Mouse (Mus musculus): ENCODE results near the gene Adh7.

Gene Adh7

DNA sequence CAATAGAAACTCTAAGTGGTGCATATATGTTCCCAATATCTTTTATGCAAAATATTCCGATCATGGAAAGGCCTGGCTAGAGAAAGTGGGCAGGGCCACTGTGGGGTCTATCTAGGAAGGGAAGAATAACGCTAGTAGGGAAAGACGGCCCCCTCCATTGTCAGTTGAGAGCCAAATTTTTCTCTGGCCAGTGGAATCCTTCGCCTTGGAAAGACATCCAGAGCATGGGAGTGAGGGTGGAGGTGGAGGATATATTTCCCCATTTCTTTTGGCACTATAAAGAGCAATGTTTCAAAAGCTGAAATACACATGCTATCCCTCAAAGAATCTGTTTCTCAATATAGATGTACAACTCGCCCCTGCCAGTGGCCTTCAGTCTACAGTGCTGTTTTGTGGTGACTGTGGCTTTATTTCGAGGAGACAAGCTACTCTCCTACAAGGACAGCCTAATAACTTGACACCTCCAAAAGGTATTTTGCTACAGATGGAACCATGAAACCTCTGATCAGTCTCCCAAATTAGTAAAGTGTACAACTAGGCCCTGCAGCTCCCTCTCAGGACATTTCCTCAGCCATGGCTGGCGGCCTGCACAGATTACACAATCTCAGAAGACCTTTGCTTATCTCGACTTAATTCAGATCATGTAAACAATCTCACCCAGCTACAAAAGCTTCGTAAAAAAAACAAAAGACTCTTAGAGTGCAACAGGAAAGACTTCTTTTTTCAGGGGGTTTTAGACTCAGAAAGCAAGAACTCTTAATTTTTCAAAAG is 38.4 kb downstream of the Adh7 start:
- DNase-seq = no peak

DNA sequence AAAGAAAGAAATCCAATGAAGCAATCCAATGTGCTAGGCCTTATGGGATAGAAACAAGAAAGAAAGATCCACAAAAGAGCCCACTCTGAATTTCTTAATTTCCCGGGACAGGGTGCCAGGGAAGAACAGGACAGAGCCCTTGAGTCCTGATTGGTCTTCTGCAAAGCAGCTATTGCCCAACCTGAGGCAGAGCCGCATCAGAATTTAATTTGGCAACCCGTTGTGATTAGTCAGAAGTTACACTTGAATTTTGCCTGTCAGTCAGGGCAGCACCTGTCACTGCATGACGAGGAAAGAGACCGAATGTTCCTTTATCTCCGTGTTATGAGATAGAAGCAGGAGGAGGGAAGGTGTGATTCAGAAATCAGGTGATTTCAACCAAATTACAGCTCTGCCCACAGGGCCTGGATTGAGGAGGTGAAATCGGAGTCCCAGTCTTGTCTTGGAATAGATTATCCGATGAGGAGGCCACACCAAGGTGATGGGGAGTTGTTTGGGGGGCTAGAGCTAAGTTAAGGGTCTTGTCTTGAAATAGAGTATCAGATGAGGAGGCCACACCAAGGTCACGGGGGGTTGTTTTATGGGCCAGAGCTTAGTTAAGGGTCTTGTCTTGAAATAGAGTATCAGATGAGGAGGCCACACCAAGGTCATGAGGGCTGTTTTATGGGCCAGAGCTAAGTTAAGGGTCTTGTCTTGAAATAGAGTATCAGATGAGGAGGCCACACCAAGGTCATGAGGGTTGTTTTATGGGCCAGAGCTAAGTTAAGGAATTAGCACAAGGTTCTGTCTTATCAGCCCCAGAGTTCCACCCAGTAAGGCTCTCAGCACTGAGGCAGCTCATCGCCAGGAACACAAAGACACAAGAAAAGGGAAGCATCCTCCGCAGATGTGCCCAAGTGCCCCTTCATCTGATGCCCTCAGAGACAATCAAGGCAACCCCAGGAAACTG is 43.4 kb downstream of the Adh7 start, which contains the start of gene Adh1:
TSS of gene Adh1 (plus strand) at position 271 of the 949 bp plus-strand sequence.
- no peak for DNase-seq

DNA sequence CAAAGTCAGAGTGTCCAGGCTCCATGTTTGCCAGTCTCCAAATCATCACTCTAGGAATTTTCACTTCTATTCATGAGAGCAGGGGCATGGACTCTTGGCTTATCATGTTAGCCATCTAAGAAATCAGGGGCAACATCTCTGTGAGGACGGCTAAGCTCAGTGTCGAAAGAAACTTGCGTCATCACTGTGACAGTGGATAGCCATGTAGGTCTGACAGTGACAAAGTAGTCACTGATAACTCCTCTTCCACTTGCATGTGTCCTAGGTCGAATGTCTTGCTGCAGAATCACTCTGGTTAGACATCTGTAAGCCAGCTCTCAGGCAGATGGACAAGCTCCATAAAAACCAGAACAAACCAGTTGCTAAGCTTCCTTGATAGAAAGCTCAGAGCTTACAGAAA is 45.0 kb downstream of the Adh7 start:
- no peak for DNase-seq

DNA sequence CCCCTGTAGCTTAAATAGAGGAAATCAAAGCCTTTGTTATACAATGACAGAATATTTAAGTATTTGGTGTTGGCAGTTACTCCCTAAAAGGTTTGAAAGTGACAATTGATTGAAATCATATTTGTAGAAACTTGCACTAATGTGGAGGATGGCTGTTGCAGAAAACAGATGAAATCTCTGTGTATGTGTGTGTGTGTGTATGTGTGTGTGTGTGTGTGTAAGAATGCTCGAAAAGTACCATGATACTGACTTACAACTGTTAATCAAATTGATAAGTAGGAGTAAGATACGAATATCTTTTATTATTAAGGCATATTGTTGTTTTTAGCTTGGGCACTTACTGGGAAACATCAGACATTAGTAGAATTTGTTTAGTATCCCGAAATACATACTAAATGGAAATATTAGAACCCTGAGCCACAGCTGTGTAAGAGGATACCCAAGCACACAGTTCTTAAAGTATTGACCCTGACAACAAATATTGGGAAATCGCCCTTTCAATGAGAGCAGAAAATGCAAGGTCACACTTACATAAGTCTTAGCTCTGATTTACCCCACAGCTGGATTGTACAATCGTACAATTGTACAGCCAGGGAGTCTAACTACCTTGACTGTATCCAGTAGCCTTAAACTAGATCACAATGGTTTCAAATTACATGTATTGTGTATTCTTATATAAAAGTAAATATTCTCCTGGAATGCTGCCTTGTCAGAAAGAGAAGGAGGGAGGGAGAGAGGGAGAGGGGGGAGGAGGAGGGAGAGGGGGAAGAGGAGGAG is 45.8 kb downstream of the Adh7 start:
- DNase-seq = no peak

DNA sequence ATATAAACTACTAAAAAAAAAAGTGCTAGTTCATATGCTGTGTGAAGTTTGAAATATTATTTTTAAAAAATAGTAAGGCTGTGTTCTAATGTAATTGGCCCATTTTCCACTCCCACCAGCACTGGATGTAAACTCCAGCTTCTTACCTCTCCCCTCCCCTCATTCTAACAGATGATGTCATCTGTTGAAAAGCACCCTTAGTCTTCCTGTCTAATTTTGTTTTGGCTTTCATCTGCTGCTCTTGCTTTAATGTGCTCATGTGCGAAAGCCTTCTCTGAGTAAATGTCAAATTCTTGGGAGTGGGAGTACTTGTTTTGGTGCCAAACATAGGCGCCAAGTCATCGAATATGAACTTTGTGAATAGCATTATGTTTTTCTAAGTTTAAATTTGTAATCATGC is 47.1 kb downstream of the Adh7 start:
- no peak for DNase-seq

DNA sequence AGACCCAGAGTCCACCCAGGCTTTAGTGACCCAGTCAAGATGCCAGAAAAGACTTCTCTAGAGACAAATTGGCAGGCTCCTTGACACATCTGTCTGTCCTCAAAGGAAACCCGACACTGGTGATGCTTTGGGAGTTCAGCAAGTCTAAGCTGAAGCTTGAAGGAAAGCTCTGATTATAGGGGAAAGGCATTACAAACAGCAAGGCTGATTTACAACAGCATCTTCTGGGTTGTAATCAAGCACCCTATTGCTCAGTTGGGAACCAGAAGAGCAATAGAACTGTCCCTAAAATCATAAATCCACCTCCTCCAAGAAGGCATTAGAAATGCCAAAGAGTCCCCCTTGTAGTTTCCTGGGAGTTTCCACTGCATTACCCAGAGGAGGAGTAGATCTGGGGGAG is 52.9 kb downstream of the Adh7 start:
- DNase-seq = no peak

DNA sequence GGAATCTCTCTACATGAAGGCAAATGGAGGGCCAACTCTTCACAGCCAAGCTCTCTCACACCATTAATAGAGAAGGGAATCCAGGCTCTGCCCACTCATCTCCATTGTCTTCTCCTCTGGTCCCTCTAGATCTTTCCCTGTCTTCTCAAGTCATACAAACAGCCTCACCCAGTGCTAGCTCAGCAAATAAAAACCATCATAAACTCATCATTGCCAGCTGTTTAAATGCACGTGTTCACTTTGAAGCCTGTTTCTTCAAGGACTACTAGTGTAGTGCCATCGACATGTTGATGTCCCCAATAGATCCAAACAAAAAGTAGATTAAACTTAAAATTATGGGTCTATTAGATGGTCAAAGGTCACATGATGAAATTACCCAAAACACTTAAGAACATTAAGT is 53.7 kb downstream of the Adh7 start:
- no peak for DNase-seq

DNA sequence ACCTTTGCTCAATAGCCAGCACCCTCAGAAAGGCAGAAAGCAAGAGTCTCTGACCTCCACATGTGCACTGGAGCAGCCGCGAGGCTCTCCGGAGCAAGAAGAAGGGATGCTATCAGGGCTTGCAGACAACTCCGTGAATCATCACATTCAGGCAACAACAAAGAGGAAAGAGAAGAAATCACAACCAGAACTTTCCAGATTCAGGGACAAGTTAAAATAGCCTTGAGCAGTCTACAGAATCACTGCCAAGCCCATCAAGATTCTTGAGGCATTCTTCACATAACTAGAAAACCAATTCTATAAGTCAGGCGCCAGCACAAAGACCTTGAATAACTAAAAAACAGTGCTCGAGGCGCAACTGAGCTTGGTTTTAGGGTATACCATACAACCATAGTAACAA is 55.5 kb downstream of the Adh7 start:
- DNase-seq = no peak

DNA sequence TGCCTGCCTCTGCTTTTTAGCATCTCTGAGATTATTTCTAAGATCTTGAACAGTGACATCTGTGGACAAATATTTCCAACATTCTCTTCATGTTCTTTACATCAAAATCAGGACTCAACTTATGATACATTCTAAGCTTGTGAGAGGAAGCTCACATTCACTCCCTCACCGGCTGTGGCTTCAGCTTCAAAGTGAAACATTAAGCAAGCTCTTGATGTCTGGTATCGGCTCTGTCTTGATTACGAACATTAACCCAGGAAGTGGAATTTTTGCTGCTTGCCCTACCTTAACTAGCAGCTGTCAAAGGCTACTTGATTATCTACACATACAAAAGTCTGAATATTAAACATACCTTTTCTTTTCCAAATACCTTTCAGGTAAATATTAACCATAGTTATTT is 57.5 kb downstream of the Adh7 start:
- DNase-seq = no peak

DNA sequence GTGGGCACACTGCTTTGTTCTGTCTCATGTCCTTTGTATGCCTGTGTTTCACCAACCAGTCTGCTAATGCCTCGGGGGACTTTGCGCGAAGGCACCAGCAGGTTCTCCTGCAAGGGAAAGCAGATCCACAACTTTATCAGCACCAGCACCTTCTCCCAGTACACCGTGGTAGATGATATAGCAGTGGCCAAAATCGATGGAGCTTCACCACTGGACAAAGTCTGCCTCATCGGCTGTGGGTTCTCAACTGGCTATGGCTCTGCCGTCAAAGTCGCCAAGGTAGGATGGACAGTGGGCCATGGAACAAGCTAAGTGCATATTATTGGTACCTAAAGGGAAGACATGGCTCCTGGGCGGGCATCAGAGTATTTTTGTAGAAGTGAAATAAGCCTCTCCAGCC is 65.0 kb downstream of the Adh7 start:
- DNase-seq = no peak

Measured in cerebellum, postnatal 25 days (tissue).